Mouse (Mus musculus) testis, adult 2 months (tissue): ENCODE results near the gene Ugt1a1.

Experiments
- CTCF ChIP-seq: fragments of 200-500 bp; IDR thresholded peaks from 2 replicates; pipeline ENCODE4 v1.5.1; 2012; ENCODE audit warnings: low read depth, mild to moderate bottlenecking, inconsistent platforms, low read length, moderate library complexity; ENCODE audit not compliant: control insufficient read depth, insufficient read depth, insufficient replicate concordance
- POLR2A ChIP-seq: fragments of 200-500 bp; IDR thresholded peaks from 2 replicates; pipeline ENCODE4 v1.6.1; 2012; ENCODE audit warnings: low read depth, mild to moderate bottlenecking, inconsistent platforms, low read length, moderate library complexity; ENCODE audit not compliant: control insufficient read depth

DNA sequence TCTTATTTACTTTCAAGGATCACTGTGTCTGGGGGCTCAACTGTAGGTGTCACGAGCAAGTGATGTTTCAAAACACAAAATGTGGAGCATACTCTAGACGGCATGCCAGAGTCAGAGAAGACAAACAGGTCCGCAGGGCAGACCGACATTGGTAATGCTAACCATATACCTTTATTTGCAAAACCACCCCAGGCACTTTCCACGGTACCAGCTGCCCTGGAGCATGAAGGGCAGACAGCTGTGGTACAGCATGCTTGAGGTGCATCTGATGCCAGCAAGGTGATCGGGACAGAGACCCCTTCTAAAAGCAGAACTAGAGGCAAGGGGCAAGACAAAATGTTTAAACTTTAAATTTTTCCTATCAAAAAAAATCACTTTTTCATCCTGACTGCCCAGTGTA is 51.2 kb downstream of the Ugt1a1 start:
- TF ChIP-seq CTCF (no peak), POLR2A (no peak)
